Mouse (Mus musculus): ENCODE results near the gene Zfp976.
"Not testable (repeated sequence)": the region's sequence is repeated elsewhere in the genome, so short reads cannot be mapped to it uniquely, and the experiment has no call there.

Gene Zfp976

DNA sequence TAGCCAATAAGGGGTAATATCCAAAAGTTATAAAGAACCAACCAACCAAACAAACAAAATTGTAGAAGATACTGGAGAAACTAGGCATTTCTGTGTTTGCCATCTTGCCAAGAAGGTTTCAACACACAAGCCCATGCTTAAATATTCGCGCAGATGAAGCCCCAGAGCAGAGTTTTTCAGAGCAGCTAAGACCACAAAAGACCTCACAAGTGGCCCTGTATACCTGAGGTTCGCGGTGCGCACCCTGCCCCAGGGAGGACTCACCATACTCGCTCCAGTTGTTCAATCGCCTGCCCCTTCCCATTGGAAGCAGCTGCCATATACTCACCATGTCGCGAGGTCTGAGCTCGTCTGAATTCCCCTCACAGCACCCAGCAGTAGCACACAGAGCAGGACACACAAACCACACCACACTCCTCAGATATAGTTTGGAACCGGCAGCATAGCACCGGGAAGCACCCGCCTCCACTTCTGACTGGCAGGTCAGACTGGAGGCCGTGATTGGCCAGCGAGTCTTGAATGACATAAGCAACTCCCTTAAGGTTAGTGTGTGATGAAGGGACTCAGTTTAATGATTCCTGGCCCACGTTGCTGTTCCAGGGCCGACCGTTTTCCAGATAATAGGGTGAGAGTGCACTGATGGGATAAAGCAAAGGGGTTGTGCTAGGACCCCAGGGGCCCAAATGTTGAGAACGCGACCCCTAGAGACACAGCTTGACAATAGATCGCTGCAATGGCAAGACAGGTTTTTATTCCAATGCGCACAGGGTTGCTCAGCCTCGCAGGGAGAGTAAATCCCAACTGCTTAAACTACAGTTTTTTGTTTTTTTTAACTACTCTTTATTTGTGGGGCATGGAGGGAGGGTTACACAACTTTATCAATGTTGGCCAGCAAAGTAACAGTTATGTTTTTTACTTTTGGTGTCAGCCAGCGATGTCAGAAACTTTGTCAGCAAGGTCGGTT, at the start of gene Zfp976:
Gene Zfp976, minus strand, starts transcription at position 437 of the 964 bp plus-strand sequence.
- H3K36me3 ChIP-seq (ENCODE audit: insufficient read depth, low read length); H3K27me3 ChIP-seq (ENCODE audit: insufficient read depth, low read length); H3K9me3 ChIP-seq (ENCODE audit: low read length): not testable (repeated sequence)
- H3K4me3 ChIP-seq (replicated peaks; ENCODE audit: low read length) = peak within 1 kb of the TSS; percentile 80
- peaks cover 14% of the 10 kb centered on the region; the same call in 1 of the 2 replicates for H3K4me1 ChIP-seq (replicated peaks; ENCODE audit: low read depth, low read length)

DNA sequence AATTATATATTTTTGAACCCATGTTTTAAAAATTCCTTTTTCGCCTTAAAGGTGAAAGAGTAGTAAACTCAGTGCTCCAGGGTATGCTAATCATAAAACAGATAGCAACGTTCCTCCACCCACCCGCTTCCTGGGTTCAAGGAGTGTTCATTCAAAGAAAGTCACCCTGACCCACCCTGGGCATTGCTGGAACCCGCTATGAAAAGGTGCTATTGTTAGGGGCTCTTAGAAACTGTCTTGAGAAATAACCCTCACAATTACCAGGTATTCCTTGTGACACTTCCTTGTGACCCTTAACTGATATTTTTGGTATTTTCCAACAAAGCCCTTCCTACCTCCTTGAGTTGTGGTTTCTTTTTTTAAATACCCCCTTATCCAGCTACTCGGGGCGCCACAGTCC, 37.7 kb upstream of the Zfp976 start:
- H3K4me1 ChIP-seq (replicated peaks; ENCODE audit: low read depth, low read length); H3K27me3 ChIP-seq (ENCODE audit: insufficient read depth, low read length); H3K4me3 ChIP-seq (replicated peaks; ENCODE audit: low read length); H3K36me3 ChIP-seq (ENCODE audit: insufficient read depth, low read length): not testable (repeated sequence)
- peaks cover 50% of the 10 kb centered on the region for H3K9me3 ChIP-seq (ENCODE audit: low read length)

DNA sequence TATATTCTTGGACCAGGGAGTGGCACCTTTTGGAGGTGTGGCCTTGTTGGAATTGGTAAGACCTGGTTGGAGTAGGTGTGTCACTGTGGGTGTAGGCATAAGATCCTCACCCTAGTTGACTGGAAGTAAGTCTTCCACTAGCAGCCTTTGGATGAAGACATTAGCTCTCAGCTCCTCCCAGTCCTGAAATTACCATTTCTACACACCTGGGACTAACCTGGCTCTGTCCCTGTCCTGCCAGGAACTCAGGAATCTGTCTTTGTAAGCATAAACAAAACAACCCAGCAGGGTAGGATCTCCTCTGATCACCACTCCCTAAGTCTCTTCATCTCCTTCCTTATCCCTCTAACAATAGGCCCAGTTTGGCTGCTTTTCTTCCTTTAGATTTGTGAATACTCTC, 37.3 kb upstream of the Zfp976 start:
- H3K4me1 ChIP-seq (replicated peaks; ENCODE audit: low read depth, low read length); H3K36me3 ChIP-seq (ENCODE audit: insufficient read depth, low read length); H3K4me3 ChIP-seq (replicated peaks; ENCODE audit: low read length); H3K27me3 ChIP-seq (ENCODE audit: insufficient read depth, low read length): not testable (repeated sequence)
- H3K9me3 ChIP-seq (ENCODE audit: low read length) = peaks cover 50% of the 10 kb centered on the region

DNA sequence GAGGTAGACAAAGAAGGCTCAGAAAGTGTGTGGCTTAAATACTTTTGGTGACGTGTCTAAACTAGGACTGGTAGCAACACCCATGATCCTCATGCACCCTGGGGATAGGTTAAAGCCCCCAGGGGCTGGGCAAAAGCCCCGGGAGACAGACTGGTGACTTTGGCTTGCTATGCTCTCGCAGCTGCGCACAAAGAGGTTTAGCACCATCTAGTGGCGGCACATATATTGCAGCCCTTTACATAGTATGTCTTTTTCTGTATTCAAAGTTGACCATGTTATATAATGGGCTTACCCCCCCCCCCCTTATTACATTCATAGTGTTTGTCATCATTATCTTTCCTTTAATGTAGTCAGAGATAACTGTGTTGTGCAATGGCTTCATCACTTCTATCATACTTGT, 17.8 kb upstream of the Zfp976 start:
- peaks cover 13% of the 10 kb centered on the region for H3K36me3 ChIP-seq (ENCODE audit: insufficient read depth, low read length)
- H3K9me3 ChIP-seq (ENCODE audit: low read length); H3K4me3 ChIP-seq (replicated peaks; ENCODE audit: low read length); H3K4me1 ChIP-seq (replicated peaks; ENCODE audit: low read depth, low read length); H3K27me3 ChIP-seq (ENCODE audit: insufficient read depth, low read length): not testable (repeated sequence)
- TF ChIP-seq CTCF (conservative IDR thresholded peaks at IDR 0.05; ENCODE audit: low read length) = peak; percentile 58

DNA sequence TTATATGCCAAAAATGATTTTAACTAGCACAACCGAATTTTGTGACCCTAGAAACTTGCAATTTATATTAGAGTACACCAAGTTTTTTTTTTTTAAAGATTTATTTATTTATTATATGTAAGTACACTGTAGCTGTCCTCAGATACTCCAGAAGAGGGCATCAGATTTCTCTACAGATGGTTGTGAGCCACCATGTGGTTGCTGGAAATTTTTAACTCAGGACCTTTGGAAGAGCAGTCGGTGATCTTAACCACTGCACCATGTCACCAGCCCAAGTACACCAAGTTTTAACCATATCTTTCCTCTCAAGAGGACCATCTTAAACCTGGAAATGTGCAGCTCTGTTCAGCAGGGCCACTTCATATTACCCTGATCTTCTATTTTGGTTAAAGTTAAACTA, 12.8 kb upstream of the Zfp976 start:
- not testable (repeated sequence) for H3K4me3 ChIP-seq (replicated peaks; ENCODE audit: low read length); H3K4me1 ChIP-seq (replicated peaks; ENCODE audit: low read depth, low read length); H3K9me3 ChIP-seq (ENCODE audit: low read length); H3K27me3 ChIP-seq (ENCODE audit: insufficient read depth, low read length); H3K36me3 ChIP-seq (ENCODE audit: insufficient read depth, low read length)

DNA sequence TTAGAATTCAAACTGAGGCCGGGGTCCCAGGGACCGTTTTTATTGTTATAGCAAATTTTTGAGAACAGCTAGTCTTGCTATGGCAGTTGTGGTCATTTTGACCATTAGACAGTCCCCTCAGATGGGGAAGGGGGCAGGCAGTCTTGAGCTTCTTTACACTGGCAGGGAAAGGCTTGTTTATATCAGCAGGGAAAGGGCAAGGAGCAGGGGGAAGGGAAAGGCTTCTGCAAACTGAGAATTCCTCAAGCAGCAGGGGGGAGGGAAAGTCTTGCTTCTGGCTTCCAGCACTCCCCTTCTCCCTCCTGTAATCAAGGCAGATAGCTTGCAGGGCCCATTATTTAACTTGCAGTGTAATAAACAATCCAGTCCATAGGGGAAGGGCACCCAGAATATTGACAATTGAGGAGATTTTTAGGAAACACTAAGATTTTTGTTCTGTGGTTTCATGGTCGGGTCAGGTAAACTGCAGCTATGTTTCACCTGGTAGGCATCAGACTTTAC, 782 bp upstream of the Zfp976 start:
- not testable (repeated sequence) for H3K36me3 ChIP-seq (ENCODE audit: insufficient read depth, low read length); H3K9me3 ChIP-seq (ENCODE audit: low read length); H3K27me3 ChIP-seq (ENCODE audit: insufficient read depth, low read length)
- H3K4me3 ChIP-seq (replicated peaks; ENCODE audit: low read length) = peak overlapping the region; percentile 80
- H3K4me1 ChIP-seq (replicated peaks; ENCODE audit: low read depth, low read length) = peaks cover 14% of the 10 kb centered on the region; the same call in 1 of the 2 replicates

DNA sequence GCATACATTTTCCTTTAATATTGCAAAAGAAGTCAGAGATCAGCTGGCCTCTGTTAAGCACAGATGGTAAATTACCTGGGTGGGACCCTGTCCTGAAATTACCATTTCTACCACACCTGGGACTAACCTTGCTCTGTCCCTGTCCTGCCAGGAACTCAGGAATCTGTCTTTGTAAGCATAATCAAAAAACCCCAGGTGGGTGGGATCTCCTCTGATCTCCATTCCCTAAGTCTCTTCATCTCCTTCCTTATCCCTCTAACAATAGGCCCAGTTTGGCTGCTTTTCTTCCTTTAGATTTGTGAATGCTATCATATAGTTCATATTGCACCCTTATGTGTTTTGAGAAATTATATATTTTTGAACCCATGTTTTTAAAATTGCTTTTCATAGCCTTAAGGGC, 11.4 kb downstream of the Zfp976 start:
- H3K9me3 ChIP-seq (ENCODE audit: low read length); H3K36me3 ChIP-seq (ENCODE audit: insufficient read depth, low read length); H3K27me3 ChIP-seq (ENCODE audit: insufficient read depth, low read length); H3K4me3 ChIP-seq (replicated peaks; ENCODE audit: low read length): not testable (repeated sequence)
- TF ChIP-seq NANOG (IDR thresholded peaks at IDR 0.05; ENCODE audit: borderline replicate concordance, low read length) = peak; percentile 18; the same call in 1 of the 2 replicates
- H3K4me1 ChIP-seq (replicated peaks; ENCODE audit: low read depth, low read length) = peaks cover 39% of the 10 kb centered on the region

DNA sequence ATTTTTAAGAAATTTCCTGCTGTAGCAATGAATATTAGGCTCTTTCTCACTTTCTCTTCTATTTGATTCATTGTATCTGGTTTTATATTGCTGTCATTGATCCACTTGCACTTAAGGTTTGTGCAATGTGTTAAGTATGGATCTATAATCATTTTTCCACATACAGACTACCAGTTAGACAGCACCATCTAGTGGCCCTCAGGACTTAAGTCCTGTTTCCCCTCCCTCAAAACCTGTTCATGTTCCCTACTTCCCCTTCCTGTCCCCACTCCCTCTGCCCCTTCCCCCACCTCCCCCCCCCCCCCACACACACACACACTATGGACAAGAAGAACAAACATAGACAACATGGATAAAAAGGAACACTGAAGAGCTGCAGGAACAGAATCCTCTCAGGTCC, 46.7 kb downstream of the Zfp976 start:
- not testable (repeated sequence) for H3K36me3 ChIP-seq (ENCODE audit: insufficient read depth, low read length); H3K4me3 ChIP-seq (replicated peaks; ENCODE audit: low read length); H3K27me3 ChIP-seq (ENCODE audit: insufficient read depth, low read length); H3K4me1 ChIP-seq (replicated peaks; ENCODE audit: low read depth, low read length)
- H3K9me3 ChIP-seq (ENCODE audit: low read length) = peaks cover 28% of the 10 kb centered on the region

DNA sequence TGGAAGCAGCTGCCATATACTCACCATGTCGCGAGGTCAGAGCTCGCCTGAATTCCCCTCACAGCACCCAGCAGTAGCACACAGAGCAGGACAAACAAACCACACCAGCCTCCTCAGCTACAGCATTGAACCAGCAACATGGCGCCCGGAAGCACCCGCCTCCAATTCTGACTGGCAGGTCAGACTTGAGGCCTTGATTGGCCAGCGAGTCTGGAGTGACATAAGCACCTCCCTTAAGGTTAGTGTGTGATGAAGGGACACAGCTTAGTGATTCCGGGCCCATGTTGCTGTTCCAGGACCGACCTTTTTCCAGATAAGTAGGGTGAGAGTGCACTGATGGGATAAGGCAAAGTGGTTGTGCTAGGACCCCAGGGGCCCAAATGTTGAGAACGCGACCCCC, 50.0 kb downstream of the Zfp976 start, which contains the start of gene Zfp977:
Gene Zfp977, minus strand, starts transcription at position 135 of the 400 bp plus-strand sequence.
- peaks cover 57% of the 10 kb centered on the region for H3K9me3 ChIP-seq (ENCODE audit: low read length)
- peaks cover 14% of the 10 kb centered on the region for H3K36me3 ChIP-seq (ENCODE audit: insufficient read depth, low read length)
- H3K4me3 ChIP-seq (replicated peaks; ENCODE audit: low read length) = peak within 1 kb of the TSS; percentile 79
- not testable (repeated sequence) for H3K27me3 ChIP-seq (ENCODE audit: insufficient read depth, low read length); H3K4me1 ChIP-seq (replicated peaks; ENCODE audit: low read depth, low read length)

DNA sequence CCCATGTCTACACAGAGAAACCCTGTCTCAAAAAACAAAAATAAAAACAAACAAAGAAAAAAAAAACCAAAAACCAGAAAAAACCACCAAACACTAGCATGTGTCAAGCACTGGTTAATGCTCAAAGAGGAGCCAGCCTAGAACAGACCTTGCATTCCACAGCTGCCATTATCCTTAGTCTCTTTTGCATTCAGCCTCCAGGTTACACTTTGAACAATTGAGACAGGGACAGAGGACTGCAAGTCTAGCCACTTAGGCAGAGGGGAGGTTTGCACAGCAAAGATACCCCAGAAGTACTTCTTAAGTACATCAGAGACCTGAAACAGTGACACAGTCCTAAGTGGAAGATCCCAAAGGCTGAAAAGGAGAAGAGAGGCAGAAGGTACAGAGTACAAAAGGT, 51.1 kb downstream of the Zfp976 start:
- H3K27me3 ChIP-seq (ENCODE audit: insufficient read depth, low read length); H3K4me1 ChIP-seq (replicated peaks; ENCODE audit: low read depth, low read length): not testable (repeated sequence)
- Histone ChIP-seq H3K4me3 (replicated peaks; ENCODE audit: low read length) (peak overlapping the region; percentile 79), H3K9me3 (ENCODE audit: low read length) (peaks cover 68% of the 10 kb centered on the region), H3K36me3 (ENCODE audit: insufficient read depth, low read length) (peaks cover 25% of the 10 kb centered on the region)

All from E14TG2a.4 (cell line).